Comparison of ENCODE assay signal across 16 mouse cellular contexts in the genomic region with DNA sequence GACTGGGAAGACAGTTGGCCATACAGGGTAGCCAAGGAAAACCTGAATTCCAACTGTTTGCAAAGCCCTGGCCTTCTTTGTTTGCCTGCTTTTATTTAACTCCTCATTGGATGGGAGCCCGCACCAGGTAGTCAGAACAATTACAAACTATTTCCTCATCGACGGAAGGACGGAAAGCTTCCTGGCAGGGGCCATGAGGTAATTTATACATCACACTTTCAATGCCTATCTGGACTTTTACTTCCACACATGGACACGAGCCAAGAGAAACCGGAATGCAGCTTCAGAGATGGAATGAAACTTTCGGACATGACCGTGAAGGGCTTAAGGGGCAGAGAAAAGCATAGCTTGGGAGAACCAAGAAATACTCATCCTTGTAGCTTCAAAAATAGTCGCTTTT. TPM values are rescaled to one million over a fixed set of nuclear protein-coding genes. Genes with fewer than 3 reads are reported as not detected.
DNase-seq lines count a peak whose midpoint lies in the region; ATAC-seq and TF ChIP-seq lines count a peak whose summit lies in the region.
"Had no signal": no experiment of that assay in that cellular context is flagged by ENCODE, and none has a peak within 500 bp of the region (broad histone marks: within the 10 kb centered on the region; RNA-seq: fewer than 3 reads in every experiment).

No protein-coding gene starts in this region.

- no peak for DNase-seq in embryonic facial prominence, embryonic 10.5 days (ENCODE audit: low spot score)
- no peak for DNase-seq in hindbrain, embryonic 14.5 days (ENCODE audit: low spot score)
- DNase-seq in hindbrain, postnatal 0 days (ENCODE audit: low spot score): no peak
- no peak for DNase-seq in lung, adult 18-20 months
- no peak for DNase-seq in limb, embryonic 14.5 days (ENCODE audit: low spot score)
- no peak for DNase-seq in thymus, postnatal 25 days
- DNase-seq: cerebellum, adult 2 months; forebrain, postnatal 0 days; gastrocnemius, postnatal 10 days; thymus, postnatal 4 days had no signal

- H3K27ac ChIP-seq in embryonic facial prominence, embryonic 12.5 days: peak overlapping the region; percentile 17; the same call in 1 of the 2 replicates
- H3K27ac ChIP-seq in embryonic facial prominence, embryonic 10.5 days (replicated peaks): no peak overlapping the region
- H3K27ac ChIP-seq in hindbrain, embryonic 14.5 days: peak overlapping the region; percentile 34; the same call in 1 of the 2 replicates
- no peak overlapping the region for H3K27ac ChIP-seq in hindbrain, postnatal 0 days
- H3K27ac ChIP-seq in lung, embryonic 16.5 days (ENCODE audit: low read length): peak overlapping the region; percentile 51
- H3K27ac ChIP-seq in limb, embryonic 14.5 days (replicated peaks; ENCODE audit: low read depth, low read length): peak overlapping the region; percentile 15
- H3K27ac ChIP-seq: liver, embryonic 12.5 days; neural tube, embryonic 12.5 days had no signal

- TF ChIP-seq CTCF in hindbrain, postnatal 0 days (IDR thresholded peaks at IDR 0.05; ENCODE audit: low read depth): no peak

- H3K9me3 ChIP-seq in embryonic facial prominence, embryonic 12.5 days: no peaks in the 10 kb centered on the region
- H3K9me3 ChIP-seq in embryonic facial prominence, embryonic 10.5 days: no peaks in the 10 kb centered on the region
- H3K9me3 ChIP-seq in hindbrain, embryonic 14.5 days (ENCODE audit: control insufficient read depth, low read length): no peaks in the 10 kb centered on the region
- no peaks in the 10 kb centered on the region for H3K9me3 ChIP-seq in hindbrain, postnatal 0 days (ENCODE audit: low read length)
- H3K9me3 ChIP-seq in lung, embryonic 16.5 days (ENCODE audit: control insufficient read depth, low read length): no peaks in the 10 kb centered on the region
- no peaks in the 10 kb centered on the region for H3K9me3 ChIP-seq in limb, embryonic 14.5 days (ENCODE audit: control insufficient read depth, low read length)
- H3K9me3 ChIP-seq: liver, embryonic 12.5 days; neural tube, embryonic 12.5 days had no signal

- no peaks in the 10 kb centered on the region for H3K27me3 ChIP-seq in embryonic facial prominence, embryonic 12.5 days
- no peaks in the 10 kb centered on the region for H3K27me3 ChIP-seq in embryonic facial prominence, embryonic 10.5 days (replicated peaks; ENCODE audit: low read depth, poor library complexity, severe bottlenecking)
- H3K27me3 ChIP-seq in hindbrain, embryonic 14.5 days (ENCODE audit: control insufficient read depth, insufficient read depth, low read length): no peaks in the 10 kb centered on the region
- no peaks in the 10 kb centered on the region for H3K27me3 ChIP-seq in hindbrain, postnatal 0 days (ENCODE audit: insufficient read depth, low read length)
- H3K27me3 ChIP-seq in lung, embryonic 16.5 days (ENCODE audit: control insufficient read depth, insufficient read depth, low read depth, low read length): no peaks in the 10 kb centered on the region
- H3K27me3 ChIP-seq in limb, embryonic 14.5 days (ENCODE audit: control insufficient read depth, insufficient read depth, low read length): no peaks in the 10 kb centered on the region
- H3K27me3 ChIP-seq: CH12.LX; liver, embryonic 12.5 days; neural tube, embryonic 12.5 days had no signal

- no peaks in the 10 kb centered on the region for H3K36me3 ChIP-seq in embryonic facial prominence, embryonic 12.5 days
- H3K36me3 ChIP-seq in embryonic facial prominence, embryonic 10.5 days (replicated peaks): no peaks in the 10 kb centered on the region
- no peaks in the 10 kb centered on the region for H3K36me3 ChIP-seq in hindbrain, embryonic 14.5 days (replicated peaks; ENCODE audit: control insufficient read depth, insufficient read depth)
- no peaks in the 10 kb centered on the region for H3K36me3 ChIP-seq in hindbrain, postnatal 0 days (ENCODE audit: insufficient read depth, low read length)
- H3K36me3 ChIP-seq in lung, embryonic 16.5 days (ENCODE audit: control insufficient read depth, insufficient read depth, low read length): no peaks in the 10 kb centered on the region
- H3K36me3 ChIP-seq in limb, embryonic 14.5 days (ENCODE audit: control insufficient read depth, insufficient read depth, low read length): no peaks in the 10 kb centered on the region
- H3K36me3 ChIP-seq: liver, embryonic 12.5 days; neural tube, embryonic 12.5 days had no signal

- no peak overlapping the region for H3K9ac ChIP-seq in embryonic facial prominence, embryonic 12.5 days
- no peak overlapping the region for H3K9ac ChIP-seq in hindbrain, embryonic 14.5 days
- H3K9ac ChIP-seq in hindbrain, postnatal 0 days (replicated peaks; ENCODE audit: low read length): no peak overlapping the region
- H3K9ac ChIP-seq in lung, embryonic 16.5 days (ENCODE audit: low read length): 0 out of 2 replicates have a peak overlapping the region, but pooled peaks have one; percentile 41
- no peak overlapping the region for H3K9ac ChIP-seq in limb, embryonic 14.5 days (ENCODE audit: low read depth, low read length, severe bottlenecking)
- H3K9ac ChIP-seq: forebrain, postnatal 0 days; liver, embryonic 12.5 days; neural tube, embryonic 12.5 days had no signal

- no peak for ATAC-seq in embryonic facial prominence, embryonic 12.5 days (ENCODE audit: insufficient number of reproducible peaks, insufficient read depth, low FRiP score, low TSS enrichment)
- ATAC-seq in hindbrain, embryonic 14.5 days (ENCODE audit: low FRiP score): no peak
- ATAC-seq in hindbrain, postnatal 0 days: no peak
- peak; percentile 56; the same call in 1 of the 2 replicates for ATAC-seq in lung, embryonic 16.5 days (ENCODE audit: low read depth)
- ATAC-seq in limb, embryonic 14.5 days (ENCODE audit: low FRiP score, low read depth): no peak
- ATAC-seq: forebrain, postnatal 0 days; hindbrain, embryonic 16.5 days; liver, embryonic 12.5 days had no signal

- H3K4me3 ChIP-seq in embryonic facial prominence, embryonic 12.5 days: no peak overlapping the region
- no peak overlapping the region for H3K4me3 ChIP-seq in embryonic facial prominence, embryonic 10.5 days
- H3K4me3 ChIP-seq in hindbrain, embryonic 14.5 days (replicated peaks; ENCODE audit: low read length): no peak overlapping the region
- H3K4me3 ChIP-seq in hindbrain, postnatal 0 days (ENCODE audit: low read length): no peak overlapping the region
- H3K4me3 ChIP-seq in lung, embryonic 16.5 days (ENCODE audit: low read length): no peak overlapping the region
- no peak overlapping the region for H3K4me3 ChIP-seq in limb, embryonic 14.5 days (replicated peaks; ENCODE audit: low read length)
- H3K4me3 ChIP-seq: liver, embryonic 12.5 days; neural tube, embryonic 12.5 days had no signal

- H3K4me1 ChIP-seq in embryonic facial prominence, embryonic 12.5 days: peaks cover 5% of the 10 kb centered on the region; the same call in 1 of the 2 replicates
- H3K4me1 ChIP-seq in embryonic facial prominence, embryonic 10.5 days: no peaks in the 10 kb centered on the region
- peaks cover 15% of the 10 kb centered on the region for H3K4me1 ChIP-seq in hindbrain, embryonic 14.5 days (replicated peaks; ENCODE audit: control insufficient read depth, insufficient read depth, low read length)
- H3K4me1 ChIP-seq in hindbrain, postnatal 0 days (ENCODE audit: insufficient read depth, low read length): no peaks in the 10 kb centered on the region
- peaks cover 8% of the 10 kb centered on the region for H3K4me1 ChIP-seq in lung, embryonic 16.5 days (replicated peaks; ENCODE audit: control insufficient read depth, insufficient read depth, low read length)
- peaks cover 15% of the 10 kb centered on the region for H3K4me1 ChIP-seq in limb, embryonic 14.5 days (ENCODE audit: control insufficient read depth, insufficient read depth, low read length)
- H3K4me1 ChIP-seq: liver, embryonic 12.5 days had no signal

- H3K4me2 ChIP-seq in embryonic facial prominence, embryonic 12.5 days (replicated peaks): no peak overlapping the region
- H3K4me2 ChIP-seq in hindbrain, embryonic 14.5 days (replicated peaks): no peak overlapping the region
- H3K4me2 ChIP-seq in hindbrain, postnatal 0 days (ENCODE audit: low read depth, low read length): no peak overlapping the region
- H3K4me2 ChIP-seq in lung, embryonic 16.5 days (ENCODE audit: low read depth, low read length): peak overlapping the region; percentile 27; the same call in 1 of the 2 replicates
- no peak overlapping the region for H3K4me2 ChIP-seq in limb, embryonic 14.5 days (replicated peaks; ENCODE audit: low read depth, low read length, severe bottlenecking)
- H3K4me2 ChIP-seq: liver, embryonic 12.5 days; neural tube, embryonic 12.5 days had no signal

- WGBS in embryonic facial prominence, embryonic 12.5 days: 68% methylated on average over 9 of the region's 9 CpGs
- WGBS in embryonic facial prominence, embryonic 10.5 days: 80% methylated on average over 9 of the region's 9 CpGs
- 49% methylated on average over 9 of the region's 9 CpGs for WGBS in hindbrain, embryonic 14.5 days
- WGBS in hindbrain, postnatal 0 days: 39% methylated on average over 9 of the region's 9 CpGs
- WGBS in lung, embryonic 16.5 days: 14% methylated on average over 9 of the region's 9 CpGs
- 40% methylated on average over 9 of the region's 9 CpGs for WGBS in limb, embryonic 14.5 days

- TF ChIP-seq POLR2A in limb, embryonic 14.5 days (IDR thresholded peaks at IDR 0.05; ENCODE audit: borderline replicate concordance, extremely low read depth, insufficient read depth, insufficient read length): no peak

RNA-seq across cellular contexts. Expression of a gene that starts 24.0 kb away (rescaled TPM):
- 27.4 and 28.7 TPM in 2 replicates for polyA plus RNA-seq in embryonic facial prominence, embryonic 12.5 days (2016; fragmentation: Nextera tagmentation; extraction: Ambion mirVana)
- polyA plus RNA-seq in embryonic facial prominence, embryonic 10.5 days (2016; fragmentation: Nextera tagmentation; extraction: Ambion mirVana): 8.6 and 9.2 TPM in 2 replicates
- 10.9 and 11.4 TPM in 2 replicates for polyA plus RNA-seq in hindbrain, embryonic 14.5 days (2014; fragmentation: Nextera tagmentation; extraction: Ambion mirVana)
- 21.7 and 23.1 TPM in 2 replicates for total RNA-seq in hindbrain, postnatal 0 days (2014; rRNA removed)
- polyA plus RNA-seq in hindbrain, postnatal 0 days (2015; fragmentation: Nextera tagmentation; extraction: Ambion mirVana): 7.2 and 7.7 TPM in 2 replicates
- 58.0 and 58.2 TPM in 2 replicates for polyA plus RNA-seq in lung, embryonic 16.5 days (2015; fragmentation: Nextera tagmentation; extraction: Ambion mirVana)
- 58.8 and 73.8 TPM in 2 replicates for polyA plus RNA-seq in limb, embryonic 14.5 days (2012; rRNA removed)
- 67.2 and 71.5 TPM in 2 replicates for polyA plus RNA-seq in limb, embryonic 14.5 days (2014; fragmentation: Nextera tagmentation; extraction: Ambion mirVana)

Comparison
In these comparisons a context has a peak if more than half of its experiments do, and no peak if none do; other contexts are left out.
1. H3K27ac ChIP-seq: peak in embryonic facial prominence, embryonic 12.5 days (single experiment), hindbrain, embryonic 14.5 days (single experiment), lung, embryonic 16.5 days (single experiment) and limb, embryonic 14.5 days (single experiment); none in embryonic facial prominence, embryonic 10.5 days (single experiment) and hindbrain, postnatal 0 days (single experiment).